Mouse (Mus musculus) G1E (cell line): ENCODE results near the gene Blcap. TPM values are rescaled to one million over a fixed set of nuclear protein-coding genes. Genes with fewer than 3 reads are reported as not detected.

ENCODE experiments used
- ATAC-seq: 2 replicates; pipeline ENCODE4 v1.8.0; 2016; ENCODE audit warnings: mild to moderate bottlenecking; ENCODE audit not compliant: insufficient number of reproducible peaks, poor library complexity, low FRiP score, severe bottlenecking; ENCODE audit errors: extremely low read depth
- DNase-seq: peaks from one replicate; pipeline ENCODE4 v3.0.0; 2012; ENCODE audit warnings: low spot score
- H3K27me3 ChIP-seq: 2 replicates; pipeline ENCODE4 v1.6.1; 2012; ENCODE audit warnings: mild to moderate bottlenecking, low read length, inconsistent platforms; ENCODE audit not compliant: insufficient read depth
- H3K36me3 ChIP-seq: replicated peaks from 2 replicates; pipeline ENCODE3; 2012; ENCODE audit warnings: mild to moderate bottlenecking, inconsistent platforms
- H3K4me1 ChIP-seq: 2 replicates; pipeline ENCODE4 v1.6.1; 2012; ENCODE audit warnings: low read depth, low read length, inconsistent platforms, mixed read lengths; ENCODE audit not compliant: insufficient read depth
- H3K4me3 ChIP-seq: 2 replicates; pipeline ENCODE4 v1.5.1; 2012; ENCODE audit warnings: low read depth, mild to moderate bottlenecking, inconsistent platforms, low read length, moderate library complexity, mixed read lengths
- H3K9me3 ChIP-seq: replicated peaks from 2 replicates; pipeline ENCODE4 v1.6.1; 2012; ENCODE audit warnings: inconsistent platforms
- CTCF ChIP-seq: IDR thresholded peaks from 2 replicates; pipeline ENCODE4 v1.5.1; 2012; ENCODE audit warnings: low read depth, low read length, inconsistent platforms, mixed read lengths
- GATA1 ChIP-seq: IDR thresholded peaks from 2 replicates; pipeline ENCODE4 v1.6.1; 2012; ENCODE audit warnings: borderline replicate concordance, low read length, inconsistent platforms, mixed read lengths
- GATA2 ChIP-seq: IDR thresholded peaks from 2 replicates; pipeline ENCODE4 v1.6.1; 2012; ENCODE audit warnings: low read depth, low read length, inconsistent platforms, borderline replicate concordance
- POLR2AphosphoS5 ChIP-seq: IDR thresholded peaks from 2 replicates; pipeline ENCODE4 v1.6.1; 2012; ENCODE audit warnings: low read depth, low read length, inconsistent platforms; ENCODE audit not compliant: insufficient replicate concordance
- TAL1 ChIP-seq: conservative IDR thresholded peaks from 2 replicates; pipeline ENCODE4 v1.6.1; 2012; ENCODE audit warnings: low read depth, low read length, inconsistent platforms, mixed read lengths
- polyA plus RNA-seq: library from polyadenylated mRNA; stranded (reverse); fragments of >175 nt; gene quantifications from 2 replicates; pipeline ENCODE4 v1.2.3, GENCODE M21; 2012
- total RNA-seq, 2 experiments: library from RNA; stranded (forward) in 1 of 2; stranded (reverse) in 1 of 2; fragments of 200-1000 nt in 1 of 2; fragments of >200 nt in 1 of 2; fragmentation: Nextera tagmentation in 1 of 2; gene quantifications; 2 replicates each; pipeline ENCODE4 v1.2.3; 2014 to 2017

Gene Blcap
- total and polyA plus RNA-seq, 3 experiments: 16.7 to 24.1 (median 22.0) TPM

- ATAC-seq (no peak), DNase-seq (no peak)
- H3K36me3 ChIP-seq: no peaks in the 10 kb centered on the region
- H3K27me3 ChIP-seq: peaks cover 17% of the 10 kb centered on the region
- no peaks in the 10 kb centered on the region for H3K4me1 ChIP-seq
- no peak overlapping the region for H3K4me3 ChIP-seq
- no peaks in the 10 kb centered on the region for H3K9me3 ChIP-seq
- TF ChIP-seq TAL1: no peak
- no peak for TF ChIP-seq CTCF
Measured at GRCm38 (mm10) chr2:157517526-157517925, 53.5 kb downstream of the Blcap start.

DNA sequence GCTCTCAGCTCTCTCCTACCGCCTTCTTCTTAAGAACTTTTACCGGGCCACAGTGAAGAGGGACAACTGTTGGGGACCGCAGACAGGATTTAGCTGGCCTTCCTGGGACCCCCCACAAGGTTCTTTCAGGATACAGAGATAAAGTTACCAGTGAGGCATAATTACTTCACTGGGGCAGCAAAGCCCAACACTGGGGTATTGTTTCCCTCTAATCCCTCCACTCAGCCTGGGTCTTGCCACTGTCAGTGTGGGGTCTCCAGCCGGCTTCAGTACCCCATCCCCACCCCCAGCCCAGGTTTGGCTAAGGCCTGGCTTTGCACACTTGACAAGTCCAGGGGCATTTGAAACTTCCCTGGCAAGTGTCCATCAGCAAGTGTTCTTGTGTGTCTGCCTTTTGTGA lies 56.7 kb downstream of the Blcap start:
- Histone ChIP-seq H3K9me3 (no peaks in the 10 kb centered on the region), H3K4me3 (no peak overlapping the region), H3K4me1 (no peaks in the 10 kb centered on the region), H3K27me3 (peaks cover 27% of the 10 kb centered on the region), H3K36me3 (no peaks in the 10 kb centered on the region)
- no peak for TF ChIP-seq TAL1
- no peak for TF ChIP-seq GATA2
- TF ChIP-seq POLR2AphosphoS5: no peak
- TF ChIP-seq CTCF: no peak
- no peak for TF ChIP-seq GATA1
- ATAC-seq (no peak), DNase-seq (no peak)

- no peaks in the 10 kb centered on the region for H3K36me3 ChIP-seq
- ATAC-seq (no peak), DNase-seq (no peak)
- no peaks in the 10 kb centered on the region for H3K9me3 ChIP-seq
- H3K4me1 ChIP-seq: no peaks in the 10 kb centered on the region
- H3K27me3 ChIP-seq: peaks cover 32% of the 10 kb centered on the region
- no peak overlapping the region for H3K4me3 ChIP-seq
- TF ChIP-seq GATA2 (no peak), CTCF (no peak), GATA1 (no peak), TAL1 (no peak), POLR2AphosphoS5 (no peak)
Measured at GRCm38 (mm10) chr2:157513737-157514208, 57.3 kb downstream of the Blcap start.

- peaks cover 34% of the 10 kb centered on the region for H3K27me3 ChIP-seq
- H3K4me1 ChIP-seq: no peaks in the 10 kb centered on the region
Measured at GRCm38 (mm10) chr2:157512859-157513258, 58.2 kb downstream of the Blcap start.

DNA sequence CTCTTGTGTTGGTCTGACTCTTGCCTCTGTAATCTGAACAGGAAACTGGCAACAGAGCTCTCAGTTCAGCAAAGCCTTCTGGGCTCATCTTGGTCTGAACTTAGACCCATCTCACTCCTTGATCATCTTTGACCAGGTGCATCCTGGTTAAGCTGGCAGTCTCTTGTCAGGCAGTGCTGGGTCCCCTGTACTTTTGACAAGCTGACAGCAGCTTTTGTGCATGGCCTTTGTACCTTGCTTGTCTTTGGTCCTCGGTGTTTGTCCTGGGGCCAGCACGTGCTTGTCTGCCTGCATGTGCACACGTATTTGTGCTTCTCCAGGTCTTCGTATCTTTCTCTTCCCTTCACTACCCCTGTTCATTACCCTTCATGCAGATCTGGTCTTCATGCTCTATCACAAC lies 61.0 kb downstream of the Blcap start:
- ATAC-seq (no peak), DNase-seq (no peak)
- no peaks in the 10 kb centered on the region for H3K4me1 ChIP-seq
- peaks cover 36% of the 10 kb centered on the region for H3K27me3 ChIP-seq
- no peak for TF ChIP-seq POLR2AphosphoS5
- TF ChIP-seq TAL1: no peak
- TF ChIP-seq GATA1: no peak
- no peak for TF ChIP-seq CTCF
- no peak for TF ChIP-seq GATA2
- H3K4me3 ChIP-seq: no peak overlapping the region
- no peaks in the 10 kb centered on the region for H3K9me3 ChIP-seq
- no peaks in the 10 kb centered on the region for H3K36me3 ChIP-seq

More at GRCm38 (mm10) chr2:157512859-157513258, 58.2 kb downstream of the Blcap start:
- H3K4me3 ChIP-seq: no peak overlapping the region
- TF ChIP-seq POLR2AphosphoS5: no peak
- TF ChIP-seq GATA1: no peak
- TF ChIP-seq TAL1: no peak
- TF ChIP-seq CTCF: no peak
- TF ChIP-seq GATA2: no peak
- DNase-seq (no peak), ATAC-seq (no peak)
- no peaks in the 10 kb centered on the region for H3K9me3 ChIP-seq
- no peaks in the 10 kb centered on the region for H3K36me3 ChIP-seq

DNA sequence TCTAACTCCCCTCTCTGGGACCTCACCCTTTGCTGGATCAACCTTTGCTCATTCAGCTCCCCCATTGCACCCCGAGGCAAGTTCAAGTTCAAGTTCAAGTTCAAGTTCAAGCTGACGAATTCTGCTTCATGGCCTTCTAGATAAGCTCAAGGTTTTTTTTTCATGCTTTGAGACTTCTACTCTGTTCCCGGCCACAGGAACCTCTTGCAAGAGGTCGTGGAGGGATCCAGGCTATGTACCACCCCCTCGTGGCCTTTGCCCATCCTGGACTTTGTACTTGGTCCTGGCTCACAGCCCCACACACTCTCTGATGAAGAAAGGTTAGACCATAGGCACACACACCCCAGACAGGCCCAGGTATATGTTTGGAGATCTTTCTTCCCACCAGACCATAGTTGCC lies 61.9 kb downstream of the Blcap start:
- Histone ChIP-seq H3K4me3 (no peak overlapping the region), H3K9me3 (no peaks in the 10 kb centered on the region), H3K27me3 (peaks cover 32% of the 10 kb centered on the region), H3K36me3 (no peaks in the 10 kb centered on the region), H3K4me1 (no peaks in the 10 kb centered on the region)
- TF ChIP-seq POLR2AphosphoS5 (no peak), GATA1 (no peak), CTCF (no peak), GATA2 (no peak), TAL1 (no peak)
- ATAC-seq: no peak
- DNase-seq: no peak

DNA sequence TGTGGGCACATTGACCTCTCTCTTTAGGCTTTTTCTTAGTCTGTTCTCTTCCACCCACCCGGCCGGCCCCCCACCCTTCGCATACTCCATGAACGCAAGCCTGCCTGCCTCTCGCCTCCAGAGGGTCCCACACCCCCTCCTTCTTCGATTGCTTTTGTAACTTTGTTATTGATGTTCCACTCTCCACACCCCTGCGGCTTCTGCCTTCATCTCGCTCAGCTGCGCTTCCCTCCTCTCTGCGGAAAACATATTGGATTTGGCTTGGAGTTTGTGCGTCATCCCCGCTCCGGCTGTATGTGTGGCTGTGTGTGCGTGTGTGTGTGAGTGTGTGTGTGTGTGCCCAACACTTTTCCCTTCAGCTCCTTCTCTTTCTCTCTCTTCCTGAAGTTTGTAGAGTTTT lies 64.3 kb downstream of the Blcap start:
- peaks cover 28% of the 10 kb centered on the region for H3K27me3 ChIP-seq
- no peak overlapping the region for H3K4me3 ChIP-seq
- TF ChIP-seq POLR2AphosphoS5 (no peak), GATA2 (no peak), GATA1 (no peak), CTCF (no peak), TAL1 (no peak)
- no peaks in the 10 kb centered on the region for H3K9me3 ChIP-seq
- DNase-seq (no peak), ATAC-seq (no peak)
- no peaks in the 10 kb centered on the region for H3K4me1 ChIP-seq
- H3K36me3 ChIP-seq: no peaks in the 10 kb centered on the region

Other genes with a start within 250 kb of the Blcap start
- gene Ghrh, start 223.8 kb downstream of the Blcap start, total RNA-seq (2014; fragmentation: Nextera tagmentation): not detected in 2 replicates
- 0.76 TPM in 1 of 2 replicates, not detected in the other for gene Ghrh, start 223.8 kb downstream of the Blcap start, total RNA-seq (2017)
- gene Ghrh, start 223.8 kb downstream of the Blcap start, polyA plus RNA-seq: not detected in 2 replicates
- gene Manbal, start 203.7 kb downstream of the Blcap start, total RNA-seq (2014; fragmentation: Nextera tagmentation): 20.6 and 21.6 TPM in 2 replicates
- gene Manbal, start 203.7 kb downstream of the Blcap start, total RNA-seq (2017): 19.2 and 19.6 TPM in 2 replicates
- gene Manbal, start 203.7 kb downstream of the Blcap start, polyA plus RNA-seq: 55.2 and 56.3 TPM in 2 replicates
- not detected in 2 replicates for gene Src, start 152.8 kb downstream of the Blcap start, total RNA-seq (2014; fragmentation: Nextera tagmentation)
- gene Src, start 152.8 kb downstream of the Blcap start, total RNA-seq (2017): 0.49 and 0.58 TPM in 2 replicates
- 0.22 and 0.28 TPM in 2 replicates for gene Src, start 152.8 kb downstream of the Blcap start, polyA plus RNA-seq
- gene Nnat, start 11.2 kb downstream of the Blcap start, total RNA-seq (2014; fragmentation: Nextera tagmentation): not detected in 2 replicates
- not detected in 2 replicates for gene Nnat, start 11.2 kb downstream of the Blcap start, total RNA-seq (2017)
- not detected in 2 replicates for gene Nnat, start 11.2 kb downstream of the Blcap start, polyA plus RNA-seq
- 24.5 and 32.4 TPM in 2 replicates for gene Ctnnbl1, start 166.1 kb upstream of the Blcap start, total RNA-seq (2014; fragmentation: Nextera tagmentation)
- 52.0 and 53.9 TPM in 2 replicates for gene Ctnnbl1, start 166.1 kb upstream of the Blcap start, total RNA-seq (2017)
- 14.0 and 22.9 TPM in 2 replicates for gene Ctnnbl1, start 166.1 kb upstream of the Blcap start, polyA plus RNA-seq